Mouse (Mus musculus) left cerebral cortex, postnatal 4 days (tissue): ENCODE data around the gene Mindy2. TPM values are rescaled to one million over a fixed set of nuclear protein-coding genes. Genes with fewer than 3 reads are reported as not detected.

Experiments
- DNase-seq: peaks from one replicate; pipeline ENCODE4 v3.0.0-alpha.2; 2022
- intact Hi-C: fragments of 180-260 bp; cut with DNase I; formaldehyde crosslinking; loops from one replicate; pipeline ENCODE4 v1.15.1; 2025
- total RNA-seq, 2 experiments: library from RNA; stranded (reverse); gene quantifications; 2 replicates each; pipeline ENCODE4 v1.2.3; 2021

The Mindy2 gene
- total RNA-seq, 2 experiments from 2014 or later = 32.2 to 33.1 TPM

GRCm38 (mm10) chr9:70670381-70670780, 13.4 kb upstream of the Mindy2 start:
- intact Hi-C loops = loop anchor here (10.0 kb wide), 2 partner anchors 264 to 404 kb away; no protein-coding TSS in a partner anchor
- no peak for DNase-seq

GRCm38 (mm10) chr9:70669197-70669596, 12.2 kb upstream of the Mindy2 start:
- intact Hi-C loops = no loop called here
- no peak for DNase-seq

- no peak for DNase-seq
- intact Hi-C loops = no loop called here
Measured at GRCm38 (mm10) chr9:70668048-70668447, 11.1 kb upstream of the Mindy2 start.

GRCm38 (mm10) chr9:70666811-70667210, 9.8 kb upstream of the Mindy2 start:
- intact Hi-C loops = no loop called here
- DNase-seq = no peak

- intact Hi-C loops = no loop called here
- peak; percentile 70 for DNase-seq
Measured at GRCm38 (mm10) chr9:70665372-70666145, 8.6 kb upstream of the Mindy2 start.

- DNase-seq = no peak
- intact Hi-C loops = no loop called here
Measured at GRCm38 (mm10) chr9:70664847-70665246, 7.9 kb upstream of the Mindy2 start.

GRCm38 (mm10) chr9:70658266-70658665, 1.3 kb upstream of the Mindy2 start:
- intact Hi-C loops = no loop called here
- DNase-seq = no peak

- intact Hi-C loops = no loop called here
- peak; percentile 45 for DNase-seq
Measured at GRCm38 (mm10) chr9:70656130-70657007, 605 bp downstream of the Mindy2 start, which contains the start of gene Gm10642. Gene Gm10642 (plus strand): TSS chr9:70656251.

GRCm38 (mm10) chr9:70655764-70656129, 1.2 kb downstream of the Mindy2 start:
- intact Hi-C loops = no loop called here
- DNase-seq = no peak

GRCm38 (mm10) chr9:70654496-70654895, 2.5 kb downstream of the Mindy2 start:
- intact Hi-C loops = no loop called here
- no peak for DNase-seq

- DNase-seq = no peak
- intact Hi-C loops = no loop called here
Measured at GRCm38 (mm10) chr9:70653875-70654274, 3.1 kb downstream of the Mindy2 start.

- intact Hi-C loops = no loop called here
Measured at GRCm38 (mm10) chr9:70652221-70652620, 4.8 kb downstream of the Mindy2 start.

GRCm38 (mm10) chr9:70650994-70651393, 6.0 kb downstream of the Mindy2 start:
- intact Hi-C loops = no loop called here
- DNase-seq = no peak

More at GRCm38 (mm10) chr9:70652221-70652620, 4.8 kb downstream of the Mindy2 start:
- no peak for DNase-seq

GRCm38 (mm10) chr9:70650260-70650659, 6.7 kb downstream of the Mindy2 start:
- DNase-seq = no peak
- intact Hi-C loops = no loop called here

- no peak for DNase-seq
Measured at GRCm38 (mm10) chr9:70636748-70637147, 20.2 kb downstream of the Mindy2 start.

GRCm38 (mm10) chr9:70631665-70632064, 25.3 kb downstream of the Mindy2 start:
- intact Hi-C loops = no loop called here
- no peak for DNase-seq

More at GRCm38 (mm10) chr9:70636748-70637147, 20.2 kb downstream of the Mindy2 start:
- intact Hi-C loops = no loop called here

GRCm38 (mm10) chr9:70629711-70630110, 27.3 kb downstream of the Mindy2 start:
- intact Hi-C loops = no loop called here
- DNase-seq = no peak

GRCm38 (mm10) chr9:70611026-70611673, 45.8 kb downstream of the Mindy2 start:
- no peak for DNase-seq
- intact Hi-C loops = no loop called here

- intact Hi-C loops = no loop called here
- DNase-seq = peak; percentile 20
Measured at GRCm38 (mm10) chr9:70602186-70602845, 54.7 kb downstream of the Mindy2 start.

- intact Hi-C loops = loop anchor here (10.0 kb wide), 1 partner anchor 477 kb away; no protein-coding TSS in a partner anchor
- no peak for DNase-seq
Measured at GRCm38 (mm10) chr9:70598271-70598670, 58.7 kb downstream of the Mindy2 start.
